Mouse (Mus musculus): ENCODE results near the gene Slit3.
A peak's percentile ranks its signal among the peaks of the same experiment; 100 is the strongest.

Gene Slit3

DNA sequence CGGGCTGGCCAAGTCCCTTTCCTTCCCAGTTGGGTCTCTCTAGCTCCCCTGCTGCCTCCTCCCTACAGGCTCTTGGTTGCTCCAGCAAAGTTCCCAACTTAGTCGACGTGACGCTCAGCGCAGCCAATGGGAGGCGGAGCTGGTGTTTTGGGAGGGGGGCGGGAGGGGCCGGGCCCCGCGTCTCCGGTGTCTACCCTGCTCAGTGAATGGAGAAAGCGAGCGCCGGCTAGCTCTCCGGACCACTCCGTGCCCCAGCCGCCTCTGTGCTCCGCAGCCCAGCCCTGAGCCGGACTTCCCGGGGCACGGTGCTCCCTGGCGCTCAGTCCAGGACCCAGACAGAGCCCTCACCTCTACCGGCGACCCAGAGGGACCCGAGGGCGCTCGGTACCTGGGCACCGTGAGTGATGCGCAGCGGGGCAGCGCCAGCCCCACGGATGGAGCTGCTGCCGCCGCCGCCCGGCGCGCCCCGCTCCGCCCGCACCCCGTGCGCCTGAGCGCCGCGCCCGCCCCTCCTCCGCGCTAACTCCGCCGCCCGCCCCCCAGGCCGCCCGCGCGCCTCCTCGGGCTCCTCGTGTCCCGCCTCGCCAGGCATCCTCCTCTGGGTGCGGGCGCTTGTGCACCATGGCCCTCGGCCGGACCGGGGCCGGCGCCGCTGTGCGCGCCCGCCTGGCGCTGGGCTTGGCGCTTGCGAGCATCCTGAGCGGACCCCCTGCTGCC is at the start of gene Slit3:
TSS of gene Slit3 (plus strand) at position 331 of the 717 bp plus-strand sequence.
- peak in 1 of 2 experiments; percentile 11 for DNase-seq

GRCm38 (mm10) chr11:35071451-35071850 is 49.6 kb upstream of the Slit3 start:
- DNase-seq, result no peak

DNA sequence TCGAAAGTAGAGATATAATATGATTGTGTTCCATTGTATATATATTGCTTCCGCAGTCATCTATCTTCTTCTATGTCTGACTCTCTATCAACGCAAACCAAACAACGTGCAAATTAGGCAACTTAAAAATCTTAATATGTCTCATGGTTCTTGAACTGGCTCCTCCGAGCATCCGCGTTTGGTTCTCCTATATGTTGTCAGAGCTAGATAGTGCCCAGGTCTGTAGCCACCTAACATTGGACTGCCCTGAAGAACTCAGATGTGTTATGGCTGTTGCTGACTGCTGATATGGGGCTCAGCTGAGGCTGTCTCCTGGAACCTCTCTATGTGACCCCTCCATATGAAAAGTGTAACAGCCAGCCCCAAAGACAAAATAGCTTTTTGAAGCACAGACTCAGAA is 45.6 kb upstream of the Slit3 start:
- no peak for DNase-seq

GRCm38 (mm10) chr11:35080451-35081125 is 40.4 kb upstream of the Slit3 start:
- DNase-seq, result no peak

DNA sequence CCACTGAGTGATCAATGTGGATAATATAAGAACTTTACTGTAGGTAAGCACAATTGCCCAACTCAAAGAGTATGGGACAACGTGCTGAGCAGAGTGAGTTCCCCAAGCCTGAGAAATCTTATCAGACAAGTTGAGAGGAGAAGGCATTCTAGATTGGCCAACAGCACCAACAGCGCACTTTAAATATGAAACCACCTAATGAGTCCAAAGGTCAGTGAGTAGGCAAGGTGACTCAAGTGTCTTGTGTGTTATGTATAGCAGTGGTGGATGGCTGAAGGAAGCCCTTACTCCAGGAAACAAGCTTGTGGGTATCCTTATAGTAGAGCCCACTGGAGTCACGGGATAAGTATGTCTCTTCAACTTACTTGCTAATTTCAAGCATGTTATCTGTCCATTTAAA is 38.7 kb upstream of the Slit3 start:
- no peak for DNase-seq

DNA sequence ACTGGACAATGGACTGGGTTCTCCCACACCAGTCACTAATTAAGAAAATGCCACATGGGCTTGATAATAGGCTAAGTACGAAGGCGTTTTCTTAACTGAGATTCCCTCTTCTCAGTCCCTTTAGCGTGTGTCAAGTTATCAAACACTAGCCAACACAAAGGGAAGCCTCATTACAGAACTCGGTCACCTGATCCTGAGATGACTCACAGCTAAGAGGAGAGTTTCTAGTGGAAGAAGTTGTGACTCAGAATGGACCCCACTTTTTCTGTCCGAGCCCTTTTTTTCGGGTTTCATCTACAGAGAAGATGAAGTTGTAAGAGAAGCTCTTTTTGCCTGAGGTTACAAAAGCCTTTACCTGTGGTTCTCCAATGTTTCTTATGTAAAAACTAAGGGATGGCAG is 38.0 kb upstream of the Slit3 start:
- DNase-seq, result no peak

- no peak for DNase-seq
Measured at GRCm38 (mm10) chr11:35085351-35085750, 35.7 kb upstream of the Slit3 start.

DNA sequence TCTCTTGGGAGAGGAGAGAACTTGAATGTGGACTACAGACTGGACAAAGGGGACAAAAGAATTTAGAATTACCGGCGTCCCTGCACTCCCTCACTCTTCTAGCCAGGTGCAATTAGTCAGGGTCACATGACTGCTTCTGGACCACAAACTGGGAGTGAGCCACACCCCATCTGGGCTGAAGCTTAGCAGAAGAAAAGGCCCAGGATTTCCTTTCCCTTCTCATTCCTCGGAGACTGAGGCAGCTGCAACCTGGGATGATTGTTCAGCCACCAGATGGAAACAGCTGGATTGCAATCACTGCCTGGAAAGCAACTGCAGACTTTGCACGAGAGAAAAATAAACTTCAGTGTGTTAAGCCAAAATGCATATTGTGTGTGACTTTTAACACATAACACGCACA is 35.0 kb upstream of the Slit3 start:
- no peak for DNase-seq

- DNase-seq, result no peak
Measured at GRCm38 (mm10) chr11:35087454-35087853, 33.6 kb upstream of the Slit3 start.

DNA sequence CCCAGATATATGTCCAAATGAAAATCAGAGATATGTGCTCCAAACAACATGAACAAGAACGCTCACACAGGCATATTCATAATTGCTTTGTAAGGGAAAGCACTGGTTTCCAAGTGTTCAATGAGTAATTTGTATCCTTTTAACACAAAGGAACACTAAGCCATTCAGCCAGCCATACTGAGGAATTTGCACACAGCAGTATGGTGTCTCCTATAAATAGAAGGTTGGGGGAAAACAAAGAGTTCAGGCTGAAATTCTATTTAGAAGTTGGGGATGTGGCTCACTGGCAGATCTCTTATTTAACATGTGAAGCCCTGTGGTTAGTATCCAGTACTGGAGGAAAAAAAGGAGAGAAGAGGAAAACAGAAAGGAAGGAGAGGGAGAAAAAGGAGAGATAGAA is 32.9 kb upstream of the Slit3 start:
- DNase-seq, result no peak

DNA sequence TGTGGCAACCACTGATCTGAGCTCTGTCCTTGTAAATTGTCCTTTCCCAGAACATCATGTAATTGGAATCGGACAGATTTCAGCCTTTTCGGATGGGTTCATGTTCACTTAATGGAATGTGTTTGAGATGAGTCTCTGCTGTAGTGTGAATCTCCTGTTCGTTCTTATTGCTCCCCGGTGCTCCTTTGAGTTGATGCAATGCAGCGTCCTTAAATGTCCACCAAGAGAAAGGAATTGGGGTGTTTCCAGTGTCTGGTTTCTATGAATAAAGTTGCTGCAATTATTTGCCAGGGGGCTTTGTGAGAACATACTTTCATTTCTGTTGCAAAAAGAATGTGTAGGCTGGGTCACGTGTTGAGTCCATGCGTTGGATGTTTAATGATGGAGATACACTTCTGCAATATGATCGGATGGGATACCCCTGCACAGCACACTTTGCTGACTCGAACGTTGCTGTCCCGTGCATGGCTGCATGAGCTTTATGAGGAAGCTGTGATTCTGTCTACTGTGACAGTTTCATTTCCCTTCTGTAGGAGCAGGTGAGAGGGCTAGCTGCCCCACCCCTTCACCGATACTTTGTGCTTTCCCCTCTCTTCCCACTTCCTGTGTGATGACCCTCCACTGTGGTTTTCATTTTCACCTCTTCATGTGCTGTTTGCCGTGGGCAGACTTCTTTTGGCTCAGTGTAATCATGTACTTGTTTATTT is 30.2 kb upstream of the Slit3 start:
- no peak for DNase-seq

DNA sequence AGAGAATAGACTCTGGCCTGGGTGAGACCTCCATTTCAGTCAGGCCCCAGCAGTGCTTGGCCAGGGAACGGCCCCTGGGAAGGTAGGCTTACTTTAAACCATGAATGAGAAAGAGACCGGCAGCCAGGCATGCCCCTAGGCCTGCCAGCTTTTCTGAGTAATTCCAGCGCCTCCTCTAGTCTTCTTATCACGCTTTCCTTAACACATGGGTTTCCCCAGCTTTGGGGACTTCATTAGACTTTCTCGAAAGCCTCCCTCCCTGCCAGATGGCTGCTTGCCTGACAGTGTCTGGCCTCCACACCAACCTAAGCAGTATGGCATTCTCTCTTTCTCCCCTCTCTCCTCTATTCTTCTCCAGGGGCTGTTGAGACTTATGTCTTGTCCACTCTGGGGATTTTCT is 24.5 kb upstream of the Slit3 start:
- DNase-seq, result no peak

GRCm38 (mm10) chr11:35109781-35110180 is 11.2 kb upstream of the Slit3 start:
- no peak for DNase-seq

- no peak for DNase-seq
Measured at GRCm38 (mm10) chr11:35110784-35111183, 10.2 kb upstream of the Slit3 start.

DNA sequence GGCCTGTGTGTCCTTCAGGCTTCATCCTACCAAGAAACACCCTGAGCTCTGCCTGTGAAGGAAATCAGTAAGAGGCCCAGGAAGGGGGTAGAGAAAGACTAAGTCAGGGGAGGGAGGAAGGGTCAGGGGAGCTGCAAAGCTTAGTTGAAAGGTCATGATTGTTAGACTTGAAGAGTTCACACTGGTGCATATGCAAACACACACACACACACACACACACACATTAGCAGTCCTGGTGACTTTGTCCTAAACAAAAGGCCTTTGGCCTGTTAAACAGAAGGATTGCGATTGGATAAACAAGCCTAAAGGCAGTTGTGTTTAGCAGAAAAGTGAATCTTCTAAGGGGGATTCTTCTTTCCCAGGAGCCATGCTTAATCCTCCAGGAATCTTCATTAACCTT is 7.7 kb upstream of the Slit3 start:
- DNase-seq, result no peak

GRCm38 (mm10) chr11:35116436-35116835 is 4.6 kb upstream of the Slit3 start:
- DNase-seq, result no peak

- no peak for DNase-seq
Measured at GRCm38 (mm10) chr11:35117871-35118270, 3.2 kb upstream of the Slit3 start.

DNA sequence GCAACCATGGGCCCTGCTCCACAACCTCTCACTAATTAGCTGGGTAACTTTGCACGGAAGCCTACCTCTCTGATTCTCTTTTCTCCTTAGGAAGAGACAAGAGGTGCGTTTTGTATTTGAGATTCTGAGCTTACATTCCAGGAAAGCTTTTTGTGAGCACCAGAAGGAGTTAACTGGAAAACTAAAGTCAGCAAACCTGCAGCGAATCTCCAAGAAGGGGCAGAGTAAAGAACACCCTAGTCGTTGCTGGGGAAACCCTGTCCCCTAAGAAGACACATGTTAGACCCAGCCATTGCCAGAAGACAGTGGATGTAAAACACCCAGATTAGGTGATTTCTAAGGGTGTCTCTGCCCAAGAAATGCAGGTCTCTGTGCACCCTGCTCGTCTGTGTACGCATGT is 2.3 kb upstream of the Slit3 start:
- DNase-seq, result no peak

- peak; percentile 62 to 64 for DNase-seq
Measured at GRCm38 (mm10) chr11:35119360-35119759, 1.7 kb upstream of the Slit3 start.

GRCm38 (mm10) chr11:35120076-35120475 is 948 bp upstream of the Slit3 start:
- no peak for DNase-seq

- peak in 1 of 2 experiments; percentile 13 for DNase-seq
Measured at GRCm38 (mm10) chr11:35121611-35121959, 561 bp downstream of the Slit3 start.

GRCm38 (mm10) chr11:35122091-35122811 is 1.2 kb downstream of the Slit3 start:
- DNase-seq, result no peak

GRCm38 (mm10) chr11:35124489-35125107 is 3.6 kb downstream of the Slit3 start:
- no peak for DNase-seq

Data from thymus, postnatal 36 days (tissue).